Mouse (Mus musculus): ENCODE measurements around the gene Nfkbid.

DNA sequence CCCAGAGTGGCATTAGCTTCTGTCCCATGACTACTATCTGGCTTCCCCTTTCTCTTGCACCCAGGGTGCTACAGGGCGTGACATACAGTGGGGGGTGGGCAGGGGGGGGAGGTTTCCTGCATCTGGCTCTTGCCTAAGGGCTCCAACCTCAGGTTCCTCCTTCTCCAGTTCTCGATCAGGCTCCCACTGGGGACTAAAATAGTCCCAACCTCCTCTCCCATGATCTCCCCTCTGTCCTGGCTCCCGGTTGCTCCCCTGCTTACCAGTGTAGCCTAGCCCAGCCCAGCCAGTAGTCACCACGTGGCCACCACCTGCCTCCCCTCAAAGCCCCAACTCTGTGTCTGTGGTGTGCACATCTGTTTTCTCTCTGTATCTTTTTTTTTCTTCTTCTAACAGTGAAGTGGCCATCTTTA is 8.8 kb upstream of the Nfkbid start:
- TF ChIP-seq CTCF (conservative IDR thresholded peaks at IDR 0.05; ENCODE audit: low read length) (no peak), POU5F1 (IDR thresholded peaks at IDR 0.05; ENCODE audit: borderline replicate concordance, low read length) (no peak), NANOG (IDR thresholded peaks at IDR 0.05; ENCODE audit: borderline replicate concordance, low read length) (no peak)

Data from E14TG2a.4 (cell line).